Mouse (Mus musculus) left cerebral cortex, postnatal 14 days (tissue): ENCODE measurements around the gene Zfp865. TPM values are rescaled to one million over a fixed set of nuclear protein-coding genes. Genes with fewer than 3 reads are reported as not detected.
"Not testable (repeated sequence)": the region's sequence is repeated elsewhere in the genome, so short reads cannot be mapped to it uniquely, and the experiment has no call there.

Source experiments
- DNase-seq, 2 experiments: peaks; one replicate each; pipeline ENCODE4 v3.0.0; 2021 to 2022; ENCODE audit warnings: low spot score in 2 of 2, mixed read lengths in 1 of 2
- intact Hi-C: fragments of 180-260 bp; cut with DNase I; formaldehyde crosslinking; loops from one replicate; pipeline ENCODE4 v1.15.1; 2025
- long read RNA-seq, 2 experiments: library from polyadenylated mRNA; stranded (forward); transcript quantifications; one replicate each; pipeline ENCODE4 v2.0.0; 2021
- total RNA-seq, 2 experiments: library from RNA; stranded (reverse); gene quantifications; 2 replicates each; pipeline ENCODE4 v1.2.3; 2021

The Zfp865 gene
- total RNA-seq: 10 to 100 TPM; 34.1 to 35.2 TPM
- long read RNA-seq, experiment 1, partial matches to known transcripts: 2 of 5 reads
- long read RNA-seq, experiment 1, other reads (novel, unspliced or antisense): 0 of 5 reads
- long read RNA-seq, experiment 2, partial matches to known transcripts: 0 of 1 reads
- long read RNA-seq, experiment 2, other reads (novel, unspliced or antisense): 0 of 1 reads

- DNase-seq: peak; percentile 99 to 100
- intact Hi-C loops: loop anchor here (5.0 kb wide), 1 partner anchor 37 kb away; no protein-coding TSS in a partner anchor
Measured at GRCm38 (mm10) chr7:5020000-5020681, at the start of gene Zfp865, which contains the start of gene Ccdc106. Gene Zfp865 (plus strand): TSS chr7:5020376. Gene Ccdc106 (plus strand): TSS chr7:5020553.

- intact Hi-C loops: no loop called here
- DNase-seq: no peak
Measured at GRCm38 (mm10) chr7:4971068-4971467, 49.1 kb upstream of the Zfp865 start, which contains the start of gene Sbk3. Gene Sbk3 (minus strand): TSS chr7:4971168.

DNA sequence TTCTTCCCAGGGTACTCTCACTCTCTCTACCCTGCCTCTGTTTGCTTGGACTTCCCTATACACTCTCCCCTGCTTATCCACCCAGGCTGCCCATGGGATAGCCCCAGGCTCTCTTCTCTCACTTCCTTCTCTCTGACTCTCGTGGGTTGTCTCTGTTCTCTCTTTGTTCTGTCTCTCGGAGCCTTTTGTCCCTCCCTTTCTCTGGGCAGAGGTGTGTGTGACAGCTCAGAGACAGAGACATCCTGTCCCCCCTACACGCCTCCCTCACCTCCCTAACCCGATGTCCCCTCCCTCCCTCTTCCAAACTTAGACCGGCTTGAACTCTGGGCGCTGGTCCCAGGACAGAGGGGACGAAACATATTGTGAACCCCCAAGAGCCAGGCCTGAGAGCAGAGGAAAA is 48.5 kb upstream of the Zfp865 start:
- DNase-seq: no peak
- intact Hi-C loops: no loop called here

DNA sequence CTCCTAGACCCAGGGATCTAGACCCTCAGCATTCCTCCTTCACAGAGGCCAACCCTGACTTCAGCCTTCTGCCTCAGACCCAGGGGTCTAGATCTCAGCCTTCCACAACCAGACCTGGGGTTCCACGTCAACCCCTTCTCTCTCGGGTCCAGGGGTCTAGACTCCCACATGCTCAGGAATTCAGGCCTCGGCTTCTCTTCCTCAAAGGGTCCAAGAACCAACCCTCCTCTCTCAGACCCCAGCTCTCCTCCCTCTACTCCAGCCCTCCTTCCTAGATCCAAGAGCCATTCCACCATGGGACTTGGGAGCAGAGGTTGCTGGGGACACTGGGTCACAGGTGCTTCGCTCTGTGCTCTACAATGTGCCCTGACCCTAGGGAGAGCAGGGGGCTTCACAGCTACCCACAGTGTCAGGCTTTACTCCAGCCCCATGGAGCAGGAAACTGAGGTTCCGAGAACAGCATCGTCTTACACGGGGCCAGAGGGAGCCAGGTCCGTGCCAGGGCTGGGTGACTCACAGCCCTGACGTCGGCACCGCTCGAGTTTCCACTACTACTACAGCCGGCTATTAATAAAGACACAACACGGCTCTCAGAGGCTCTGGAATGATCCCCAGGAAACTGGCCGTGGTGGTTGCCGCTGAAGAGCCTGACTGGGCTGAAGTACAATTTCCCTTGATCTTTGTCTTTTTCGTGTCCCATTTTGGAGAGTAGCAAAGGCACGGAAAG is 47.7 kb upstream of the Zfp865 start:
- intact Hi-C loops: no loop called here
- DNase-seq: no peak

DNA sequence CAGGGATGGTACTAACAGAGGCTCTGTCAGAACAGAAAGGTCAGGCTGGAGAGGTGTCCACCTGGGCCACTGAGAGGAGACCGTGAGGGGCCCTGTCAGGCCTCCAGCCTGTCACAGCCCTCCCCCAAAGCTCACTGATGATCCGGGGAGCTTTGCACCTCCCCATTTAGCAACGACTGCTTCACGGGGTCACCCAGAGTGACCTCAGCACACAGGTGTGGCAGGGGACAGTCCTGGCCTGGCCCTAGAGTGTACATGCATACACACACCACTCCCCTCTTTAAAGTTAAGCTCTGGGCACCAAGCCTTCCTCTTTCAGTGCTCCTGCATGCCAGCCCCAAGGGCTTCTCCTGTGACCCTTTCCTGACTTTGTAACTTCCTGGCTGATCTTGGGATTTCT is 44.7 kb upstream of the Zfp865 start:
- no peak for DNase-seq
- intact Hi-C loops: no loop called here

- intact Hi-C loops: no loop called here
- DNase-seq: no peak
Measured at GRCm38 (mm10) chr7:4976832-4977231, 43.3 kb upstream of the Zfp865 start.

GRCm38 (mm10) chr7:4988250-4988649 is 31.9 kb upstream of the Zfp865 start:
- no peak for DNase-seq
- intact Hi-C loops: no loop called here

DNA sequence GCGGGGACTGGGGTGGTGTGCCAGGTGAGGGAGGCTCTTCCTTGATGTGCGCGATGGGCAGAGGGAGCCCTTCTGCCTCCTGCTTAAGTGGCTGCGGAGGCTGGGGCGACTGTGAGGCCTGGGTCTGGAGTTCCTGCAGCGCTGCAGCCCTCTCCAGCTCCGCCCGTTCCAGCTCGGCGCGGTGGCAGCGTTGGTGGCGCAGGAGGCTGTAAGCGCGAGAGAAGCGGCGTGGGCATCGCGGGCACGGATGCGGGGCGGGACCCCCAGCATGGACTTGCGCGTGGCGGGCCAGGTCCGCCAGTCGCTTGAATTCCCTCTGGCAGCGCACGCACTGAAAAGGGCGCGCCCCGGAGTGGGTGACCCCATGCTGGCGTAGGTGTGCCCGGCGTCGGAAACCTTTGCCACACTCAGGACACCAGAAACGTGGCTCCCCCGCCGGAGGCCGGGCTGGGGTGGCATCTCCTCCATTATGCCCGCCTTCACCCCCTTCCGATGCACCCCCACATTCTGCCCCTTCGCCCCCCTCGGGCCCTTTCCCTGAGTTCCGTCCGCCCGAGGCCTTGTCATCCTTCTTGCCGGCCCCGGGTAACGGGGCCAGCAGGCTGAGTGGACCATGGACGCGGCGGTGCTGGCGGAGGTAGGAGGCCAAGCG is 26.7 kb upstream of the Zfp865 start:
- no peak for DNase-seq
- intact Hi-C loops: no loop called here

- intact Hi-C loops: no loop called here
- no peak for DNase-seq
Measured at GRCm38 (mm10) chr7:4993999-4994788, 26.0 kb upstream of the Zfp865 start.

DNA sequence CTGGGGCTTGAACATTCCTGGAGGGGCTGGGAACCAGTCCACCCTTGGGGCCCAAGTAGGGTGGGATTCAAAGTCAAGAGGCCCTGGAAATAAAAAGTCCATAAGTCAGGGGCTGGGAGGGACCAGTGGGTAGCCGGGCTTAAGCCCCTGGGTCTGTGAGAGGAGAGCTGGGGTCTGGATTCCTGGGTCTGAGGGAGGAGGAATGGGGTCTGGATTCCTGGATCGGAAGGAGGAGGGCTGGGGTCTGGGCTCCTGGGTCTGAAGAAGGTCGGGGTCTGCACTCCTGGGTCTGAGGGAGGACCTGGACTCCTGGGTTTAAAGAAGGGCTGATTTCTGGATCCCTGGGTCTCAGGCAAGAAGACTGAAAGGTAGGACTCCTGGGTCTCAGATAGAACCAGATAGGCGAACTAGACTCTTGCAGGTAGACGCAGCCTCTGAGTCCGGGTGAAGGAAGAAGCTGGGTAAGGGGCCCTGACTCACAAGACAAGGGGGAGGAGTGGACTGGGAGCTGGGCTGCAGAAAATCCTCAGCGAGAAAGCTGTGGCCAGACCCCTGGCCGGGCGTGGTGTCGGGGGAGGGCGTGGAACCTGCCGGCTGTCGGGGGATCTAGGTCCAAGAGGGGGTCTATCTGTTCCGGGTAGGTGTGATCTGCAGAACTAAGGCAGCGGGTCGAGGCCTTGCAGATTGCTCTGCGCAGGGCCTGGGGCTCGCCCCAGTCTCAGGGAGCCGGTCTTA is 24.7 kb upstream of the Zfp865 start:
- intact Hi-C loops: no loop called here

DNA sequence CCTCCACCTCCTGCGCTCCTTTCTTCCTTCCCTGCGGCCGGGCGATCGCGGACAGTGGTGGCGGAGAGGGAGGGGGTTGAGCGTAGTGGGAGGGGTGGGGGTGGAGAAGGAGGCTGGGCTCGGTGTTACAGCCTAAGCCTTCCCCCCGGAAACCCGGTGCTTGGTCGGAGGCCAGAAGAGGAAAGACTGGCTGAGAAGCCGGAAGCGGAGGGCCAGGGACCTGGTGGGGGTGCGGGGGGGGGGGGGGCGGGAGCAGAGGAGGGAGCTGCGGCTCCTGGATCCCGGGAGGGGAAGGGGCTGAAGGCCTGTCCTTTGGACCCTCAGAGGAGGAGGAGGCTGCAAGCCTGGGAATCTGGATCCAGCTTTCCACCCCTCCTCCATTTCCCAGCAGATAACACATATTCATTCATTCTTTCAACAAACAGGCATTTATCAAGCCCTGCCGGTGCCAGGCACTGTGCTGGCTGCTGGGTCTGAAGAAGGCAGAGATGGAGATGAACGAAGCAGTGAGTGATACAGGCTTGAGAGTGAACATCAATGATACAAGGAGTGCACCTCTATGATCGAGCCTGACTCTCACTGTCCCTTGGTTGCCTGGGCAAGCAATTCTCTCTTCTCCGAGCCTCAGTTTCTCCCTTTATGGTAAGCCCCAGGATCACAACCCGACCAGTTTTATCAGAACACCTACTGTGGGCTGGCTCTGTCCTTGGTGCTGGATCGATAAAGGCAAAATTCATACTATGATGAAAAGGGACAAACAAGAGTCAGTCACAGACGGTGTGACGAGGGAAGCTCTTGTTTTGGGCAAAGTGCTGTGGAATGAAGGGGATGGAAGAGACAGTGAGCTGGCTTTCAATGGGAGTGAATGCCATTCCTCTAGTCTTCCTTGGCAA is 23.9 kb upstream of the Zfp865 start, which contains the start of gene Zfp579:
TSS of gene Zfp579 (minus strand) at position 156 of the 893 bp plus-strand sequence.
- intact Hi-C loops: no loop called here
- peak; percentile 91 to 96 for DNase-seq

More for the DNA sequence above, 24.7 kb upstream of the Zfp865 start:
- DNase-seq: no peak

DNA sequence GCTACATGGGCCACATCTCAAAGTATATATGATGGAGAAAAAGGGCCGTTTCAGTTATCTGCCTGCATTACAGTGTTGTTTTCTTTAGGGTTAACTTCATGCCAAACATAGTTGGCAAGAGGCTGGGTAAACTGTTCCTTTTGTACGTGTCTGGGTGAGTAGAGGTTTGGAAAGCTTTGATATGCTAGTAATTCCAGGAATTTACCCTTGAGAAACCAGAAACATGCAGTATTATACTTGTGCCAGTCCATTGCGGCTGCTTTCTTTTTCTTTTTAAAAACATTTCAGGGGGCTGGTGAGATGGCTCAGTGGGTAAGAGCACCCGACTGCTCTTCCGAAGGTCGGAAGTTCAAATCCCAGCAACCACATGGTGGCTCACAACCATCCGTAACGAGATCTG is 23.2 kb upstream of the Zfp865 start:
- intact Hi-C loops: no loop called here
- no peak for DNase-seq

- intact Hi-C loops: no loop called here
- DNase-seq: no peak
Measured at GRCm38 (mm10) chr7:4999876-5000275, 20.3 kb upstream of the Zfp865 start.

DNA sequence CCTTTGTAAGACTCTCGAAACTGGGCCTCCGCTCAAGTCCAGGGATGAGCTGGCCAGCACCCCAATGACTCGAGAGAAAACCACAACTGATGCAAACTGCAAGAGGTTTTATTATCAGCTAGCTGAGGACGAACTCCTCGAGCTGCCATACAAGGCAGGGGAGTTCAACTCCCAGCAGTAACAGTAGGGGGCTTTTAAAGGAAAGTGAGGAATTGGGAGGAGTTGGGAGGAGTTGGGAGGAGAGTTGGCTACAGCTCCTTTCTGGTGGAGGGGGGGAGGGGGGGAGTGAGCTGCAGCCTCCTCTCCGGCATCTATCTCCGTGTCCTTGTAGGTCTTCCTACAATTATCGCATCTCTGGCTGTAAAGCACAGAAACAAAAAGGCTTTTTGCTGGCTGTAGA is 17.3 kb upstream of the Zfp865 start:
- intact Hi-C loops, DNase-seq: not testable (repeated sequence)

DNA sequence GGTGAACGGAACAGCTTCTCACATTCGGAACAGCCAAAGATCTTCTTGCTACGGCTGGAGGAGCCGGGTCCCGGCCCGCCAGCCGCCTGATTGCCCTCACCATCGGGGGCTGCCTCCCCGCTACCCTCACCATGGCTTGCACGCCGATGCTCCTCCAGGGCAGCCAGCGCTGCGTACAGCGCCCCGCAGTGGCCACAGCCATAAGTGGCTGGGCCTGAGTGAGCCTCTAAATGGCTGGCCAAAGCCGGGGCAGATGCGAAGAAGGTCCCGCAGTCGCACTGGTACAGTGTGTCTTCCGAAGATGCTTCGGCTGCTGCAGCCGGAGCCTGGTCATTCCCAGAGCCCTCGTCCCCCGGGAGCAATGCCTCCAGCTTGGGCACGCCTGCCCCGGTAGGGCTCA is 11.9 kb upstream of the Zfp865 start:
- intact Hi-C loops: no loop called here

GRCm38 (mm10) chr7:5012681-5013513 is 7.3 kb upstream of the Zfp865 start:
- no peak for DNase-seq
- intact Hi-C loops: no loop called here

More for the DNA sequence above, 11.9 kb upstream of the Zfp865 start:
- DNase-seq: no peak
